Mouse (Mus musculus) intestine, postnatal 0 days (tissue): ENCODE data around the gene Adat1. TPM values are rescaled to one million over a fixed set of nuclear protein-coding genes. Genes with fewer than 3 reads are reported as not detected.

Source experiments
- ATAC-seq: fragments of 200-750 bp; cut with Nextera tagmentation; 2 replicates; pipeline ENCODE4 v1.8.0; 2017; ENCODE audit warnings: mild to moderate bottlenecking, moderate TSS enrichment, moderate library complexity
- H3K27ac ChIP-seq: fragments of 300-500 bp; sonication (generic); 2 replicates; pipeline ENCODE4 v1.5.1; 2014; ENCODE audit warnings: mild to moderate bottlenecking, low read depth, low read length, moderate library complexity
- H3K27me3 ChIP-seq: fragments of 300-500 bp; sonication (generic); replicated peaks from 2 replicates; pipeline ENCODE4 v1.6.1; 2014; ENCODE audit warnings: low read length, mixed read lengths; ENCODE audit not compliant: control insufficient read depth, insufficient read depth
- H3K36me3 ChIP-seq: fragments of 300-500 bp; sonication (generic); 2 replicates; pipeline ENCODE4 v1.6.1; 2014; ENCODE audit warnings: mild to moderate bottlenecking, moderate library complexity; ENCODE audit not compliant: control insufficient read depth, insufficient read depth
- H3K4me1 ChIP-seq: fragments of 300-500 bp; sonication (generic); replicated peaks from 2 replicates; pipeline ENCODE4 v1.6.1; 2014; ENCODE audit warnings: antibody characterized with exemption, low read length, mixed read lengths; ENCODE audit not compliant: control insufficient read depth, insufficient read depth
- H3K4me2 ChIP-seq: fragments of 300-500 bp; sonication (generic); replicated peaks from 2 replicates; pipeline ENCODE4 v1.6.1; 2014; ENCODE audit warnings: low read depth, mild to moderate bottlenecking, moderate library complexity
- H3K4me3 ChIP-seq: fragments of 300-500 bp; sonication (generic); 2 replicates; pipeline ENCODE4 v1.5.1; 2014; ENCODE audit warnings: low read depth, low read length
- H3K9ac ChIP-seq: fragments of 300-500 bp; sonication (generic); 2 replicates; pipeline ENCODE4 v1.6.1; 2014; ENCODE audit warnings: mild to moderate bottlenecking, low read depth, low read length
- H3K9me3 ChIP-seq: fragments of 300-500 bp; sonication (generic); 2 replicates; pipeline ENCODE4 v1.6.1; 2016; ENCODE audit warnings: mixed run types; ENCODE audit not compliant: control insufficient read depth
- CTCF ChIP-seq: sonication (generic); IDR thresholded peaks from 2 replicates; pipeline ENCODE4 v1.5.1; 2016; ENCODE audit warnings: low read depth, mild to moderate bottlenecking, control low read depth, antibody characterized with exemption, moderate library complexity
- WGBS: fragments of 180-500 bp; shearing (Covaris S2); extraction: QIAGEN DNeasy Blood & Tissue Kit; methylation state at CpG from one replicate; pipeline ENCODE4 v1.1.7; 2014; 5-methylcytosine and 5-hydroxymethylcytosine counted together
- polyA plus RNA-seq: library from polyadenylated mRNA; unstranded; fragments of >200 nt; fragmentation: Nextera tagmentation; extraction: Ambion mirVana; gene quantifications from 2 replicates; pipeline ENCODE4 v1.2.1, GENCODE M21; 2015

Adat1 gene
- polyA plus RNA-seq, 1 experiment from 2014 or later: 1.4 TPM

DNA sequence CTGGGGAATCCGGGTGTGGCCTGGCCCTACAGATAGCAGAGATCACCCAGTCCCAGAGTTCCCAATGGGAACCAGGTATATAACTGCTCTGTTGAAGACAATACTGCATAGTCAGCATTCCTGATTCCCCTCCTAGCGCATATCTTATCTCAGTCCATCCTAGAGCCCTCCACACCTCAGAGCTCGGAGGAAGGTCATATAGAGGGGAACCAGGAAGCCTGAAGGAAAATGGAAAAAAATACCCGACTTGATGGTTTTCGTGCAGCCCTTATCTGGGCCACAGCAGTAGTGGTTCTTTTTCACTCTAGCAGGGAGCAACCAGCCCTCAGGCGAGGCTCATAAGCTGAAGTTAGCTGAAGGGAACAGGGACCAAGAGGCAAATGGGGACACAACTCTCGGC is 67.1 kb downstream of the Adat1 start:
- whole genome bisulfite sequencing: 38% methylated on average over 7 of the region's 7 CpGs
- Histone ChIP-seq H3K27ac (no peak overlapping the region), H3K9ac (no peak overlapping the region), H3K4me2 (no peak overlapping the region), H3K9me3 (no peaks in the 10 kb centered on the region), H3K4me1 (no peaks in the 10 kb centered on the region), H3K36me3 (no peaks in the 10 kb centered on the region), H3K4me3 (no peak overlapping the region), H3K27me3 (no peaks in the 10 kb centered on the region)
- no peak for TF ChIP-seq CTCF
- 0 out of 2 replicates have a peak, but pooled peaks have one; percentile 11 for ATAC-seq

DNA sequence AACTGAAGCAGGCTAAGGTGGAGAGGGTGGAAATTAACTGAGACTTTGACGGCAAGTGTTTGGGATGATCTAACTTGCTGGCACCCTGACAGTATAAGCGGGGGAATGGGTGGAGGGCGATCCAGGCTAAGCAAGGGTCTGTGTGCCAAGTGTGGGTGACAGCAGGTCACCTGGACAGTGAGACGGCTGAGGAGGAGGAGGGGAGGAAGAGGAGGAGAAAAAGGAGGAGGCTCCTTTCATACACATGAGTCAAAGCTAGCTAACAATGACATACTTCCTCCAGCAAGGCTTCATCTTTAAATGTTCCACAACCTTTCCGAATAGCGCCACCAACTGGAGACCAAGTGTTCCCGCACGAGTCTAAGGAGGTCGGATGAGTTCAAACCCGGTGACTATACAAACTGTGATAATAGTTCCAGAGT is 68.7 kb downstream of the Adat1 start:
- Histone ChIP-seq H3K4me3 (no peak overlapping the region), H3K27me3 (no peaks in the 10 kb centered on the region), H3K36me3 (no peaks in the 10 kb centered on the region), H3K9me3 (no peaks in the 10 kb centered on the region), H3K4me2 (no peak overlapping the region), H3K9ac (no peak overlapping the region), H3K4me1 (no peaks in the 10 kb centered on the region), H3K27ac (no peak overlapping the region)
- peak; percentile 59; the same call in 1 of the 2 replicates for ATAC-seq
- WGBS: 31% methylated on average over 10 of the region's 10 CpGs
- TF ChIP-seq CTCF: peak; percentile 79

DNA sequence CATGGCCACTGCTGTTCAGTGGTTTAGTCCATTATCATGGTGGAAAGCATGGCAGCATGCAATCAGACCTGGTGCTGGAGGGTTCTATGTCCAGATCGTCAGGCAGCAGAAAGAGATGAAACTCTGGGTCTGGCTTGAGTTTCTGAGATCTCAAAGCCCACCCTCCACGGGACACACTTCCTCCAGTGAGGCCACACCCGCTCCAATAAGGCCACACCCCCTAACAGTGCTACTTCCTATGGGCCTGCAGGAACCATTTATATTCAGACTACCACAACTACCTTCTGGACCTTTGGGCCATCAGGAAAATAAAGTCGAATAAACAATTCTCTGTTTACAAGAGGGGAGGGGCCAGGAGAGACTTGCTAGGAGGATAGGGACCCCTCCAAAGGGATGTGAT is 71.1 kb downstream of the Adat1 start:
- H3K4me1 ChIP-seq: no peaks in the 10 kb centered on the region
- H3K27me3 ChIP-seq: no peaks in the 10 kb centered on the region
- no peak overlapping the region for H3K4me3 ChIP-seq
- H3K9me3 ChIP-seq: no peaks in the 10 kb centered on the region
- H3K9ac ChIP-seq: no peak overlapping the region
- TF ChIP-seq CTCF: no peak
- H3K27ac ChIP-seq: no peak overlapping the region
- ATAC-seq: no peak
- WGBS: 72% methylated on average over 4 of the region's 4 CpGs
- no peak overlapping the region for H3K4me2 ChIP-seq
- no peaks in the 10 kb centered on the region for H3K36me3 ChIP-seq

DNA sequence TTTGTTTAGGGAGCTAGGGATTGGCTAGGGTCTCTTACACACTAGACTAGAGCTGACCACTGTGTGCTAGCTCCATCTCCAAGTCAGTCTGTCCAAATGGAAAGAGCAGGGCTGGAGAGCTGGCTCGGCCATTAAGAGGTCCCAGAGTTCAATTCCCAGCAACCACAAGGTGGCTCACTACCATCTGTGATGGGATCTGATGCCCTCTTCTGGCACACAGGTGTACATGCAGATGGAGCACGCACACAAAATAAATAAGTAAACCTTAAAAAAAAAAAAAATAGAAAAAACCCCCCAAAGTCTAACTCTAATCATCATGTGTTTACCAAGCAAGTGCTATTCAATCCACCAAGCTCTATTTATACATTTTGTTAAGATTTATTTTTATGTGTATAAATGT is 72.4 kb downstream of the Adat1 start:
- WGBS: 96% methylated on average over 2 of the region's 2 CpGs
- H3K27ac ChIP-seq: no peak overlapping the region
- peak; percentile 55 for TF ChIP-seq CTCF

More for the DNA sequence above, 72.4 kb downstream of the Adat1 start:
- H3K27me3 ChIP-seq: no peaks in the 10 kb centered on the region
- no peak overlapping the region for H3K4me3 ChIP-seq
- H3K36me3 ChIP-seq: no peaks in the 10 kb centered on the region
- no peaks in the 10 kb centered on the region for H3K9me3 ChIP-seq
- H3K9ac ChIP-seq: no peak overlapping the region
- no peak for ATAC-seq
- H3K4me2 ChIP-seq: no peak overlapping the region
- no peaks in the 10 kb centered on the region for H3K4me1 ChIP-seq

Other genes with a start within 250 kb of the Adat1 start
- 38.8 and 41.1 TPM in 2 replicates for gene Bcar1, start 248.5 kb downstream of the Adat1 start, polyA plus RNA-seq
- gene Cfdp1, start 138.0 kb downstream of the Adat1 start, polyA plus RNA-seq: 87.2 and 89.5 TPM in 2 replicates
- gene Tmem170, start 115.6 kb downstream of the Adat1 start, polyA plus RNA-seq: 24.1 and 25.4 TPM in 2 replicates
- gene Chst5, start 81.9 kb downstream of the Adat1 start, polyA plus RNA-seq: 0.44 and 0.54 TPM in 2 replicates
- 1.8 and 2.2 TPM in 2 replicates for gene Tmem231, start 58.4 kb downstream of the Adat1 start, polyA plus RNA-seq
- 298 and 308 TPM in 2 replicates for gene Gabarapl2, start 51.6 kb downstream of the Adat1 start, polyA plus RNA-seq
- gene Kars, start 19.0 kb upstream of the Adat1 start, polyA plus RNA-seq: 63.7 and 69.2 TPM in 2 replicates
- gene Terf2ip, start 19.1 kb upstream of the Adat1 start, polyA plus RNA-seq: 10.1 and 11.2 TPM in 2 replicates
- 0.21 and 0.29 TPM in 2 replicates for gene Gm6793, start 22.7 kb upstream of the Adat1 start, polyA plus RNA-seq